Mouse (Mus musculus) hindlimb bud, embryonic 11.5 days (tissue): ENCODE measurements around the gene Frg2f1.

Source experiments
- DNase-seq: peaks from one replicate; pipeline ENCODE4 v3.0.0-alpha.2; 2012; ENCODE audit warnings: low read depth, low spot score; ENCODE audit errors: extremely low spot score

The Frg2f1 gene

GRCm38 (mm10) chr4:119492933-119493327, 46.4 kb downstream of the Frg2f1 start:
- DNase-seq = no peak

- no peak for DNase-seq
These were observed 46.9 kb downstream of the Frg2f1 start, which contains the start of gene Rimkla for GRCm38 (mm10) chr4:119492291-119492932. Gene Rimkla, minus strand, starts transcription at chr4:119492628.

- no peak for DNase-seq
These were observed 48.5 kb downstream of the Frg2f1 start for GRCm38 (mm10) chr4:119490806-119491205.

- DNase-seq = no peak
These were observed 49.7 kb downstream of the Frg2f1 start for GRCm38 (mm10) chr4:119489666-119490065.

- no peak for DNase-seq
These were observed 54.4 kb downstream of the Frg2f1 start for GRCm38 (mm10) chr4:119484882-119485281.

- DNase-seq = no peak
These were observed 56.3 kb downstream of the Frg2f1 start for GRCm38 (mm10) chr4:119483051-119483450.
